Mouse (Mus musculus): Measurements from ENCODE around the gene 1700001F09Rik. TPM values are rescaled to one million over a fixed set of nuclear protein-coding genes. Genes with fewer than 3 reads are reported as not detected.
"Not testable (repeated sequence)": the region's sequence is repeated elsewhere in the genome, so short reads cannot be mapped to it uniquely, and the experiment has no call there.

The 1700001F09Rik gene
- polyA plus RNA-seq (2016; fragmentation: Nextera tagmentation; extraction: Ambion mirVana), result not detected in 2 replicates

DNA sequence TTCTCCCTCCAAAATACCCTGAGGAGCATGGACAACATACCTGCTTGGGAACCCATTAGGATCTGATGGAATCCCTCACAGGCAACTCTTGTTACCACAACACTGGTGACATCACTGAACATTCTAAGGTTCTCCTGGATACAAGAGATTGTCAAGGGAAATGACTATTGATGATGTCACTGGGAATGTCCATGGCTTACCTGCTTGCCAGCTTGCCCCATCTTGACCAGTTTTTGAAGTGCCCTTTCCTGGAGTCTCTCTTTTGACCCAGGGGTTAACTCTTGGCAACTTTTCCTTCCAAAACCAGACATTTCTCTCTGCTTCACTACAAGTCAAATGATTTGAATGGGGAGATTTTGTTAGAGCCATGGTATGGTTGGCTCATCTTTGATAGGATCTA is at the start of gene 1700001F09Rik:
Gene 1700001F09Rik (minus strand): TSS at position 101 of the 400 bp plus-strand sequence.
- H3K36me3 ChIP-seq (replicated peaks); H3K9me3 ChIP-seq; H3K4me3 ChIP-seq; H3K27ac ChIP-seq; H3K4me1 ChIP-seq; DNase-seq (ENCODE audit: extremely low spot score, low spot score); H3K27me3 ChIP-seq (ENCODE audit: poor library complexity, severe bottlenecking): not testable (repeated sequence)

DNA sequence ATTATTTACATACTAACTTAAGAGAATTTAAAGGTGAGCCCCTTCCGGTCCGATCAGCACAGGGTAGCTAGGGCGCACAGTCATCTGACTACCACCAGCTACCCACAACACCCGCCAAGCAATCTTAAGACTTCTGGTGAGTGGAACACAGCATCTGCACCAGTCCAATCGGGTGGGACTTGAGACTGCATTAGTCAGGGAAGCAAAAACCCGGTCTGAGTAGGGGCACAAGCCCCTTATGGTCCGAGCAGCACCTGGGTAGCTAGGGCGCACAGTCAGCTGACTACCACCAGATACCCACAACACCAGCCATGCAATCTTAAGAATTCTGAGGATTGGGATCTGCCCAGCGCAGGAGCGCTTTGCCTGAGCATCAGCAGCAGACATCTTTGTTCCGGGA is 14.1 kb upstream of the 1700001F09Rik start:
- H3K9me3 ChIP-seq; H3K27ac ChIP-seq; H3K4me3 ChIP-seq; DNase-seq (ENCODE audit: extremely low spot score, low spot score); H3K4me1 ChIP-seq; H3K27me3 ChIP-seq (ENCODE audit: poor library complexity, severe bottlenecking); H3K36me3 ChIP-seq (replicated peaks): not testable (repeated sequence)
- 89% methylated on average over 11 of the region's 11 CpGs for WGBS

DNA sequence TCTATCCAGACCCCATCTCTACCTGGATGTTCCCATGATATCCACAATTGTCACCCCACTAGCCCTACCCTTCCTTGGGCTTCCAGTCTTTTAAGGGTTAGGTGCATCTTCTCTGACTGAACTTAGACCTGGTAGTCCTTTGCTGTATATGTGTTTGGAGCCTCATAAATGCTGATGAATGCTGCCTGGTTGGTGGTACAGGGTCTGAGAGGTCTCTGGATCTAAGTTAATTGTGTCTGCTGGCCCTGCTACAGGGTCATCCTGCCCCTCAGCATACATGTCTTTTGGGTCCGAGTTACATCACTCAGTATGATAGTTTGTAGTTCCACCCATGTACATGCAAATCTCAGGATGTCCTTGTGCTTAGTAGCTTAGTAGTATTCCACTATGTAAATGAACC is 11.6 kb upstream of the 1700001F09Rik start:
- H3K27me3 ChIP-seq (ENCODE audit: poor library complexity, severe bottlenecking); H3K36me3 ChIP-seq (replicated peaks); DNase-seq (ENCODE audit: extremely low spot score, low spot score); H3K4me3 ChIP-seq; H3K27ac ChIP-seq; H3K9me3 ChIP-seq; H3K4me1 ChIP-seq: not testable (repeated sequence)
- WGBS, result 79% methylated on average over 1 of the region's 1 CpGs

DNA sequence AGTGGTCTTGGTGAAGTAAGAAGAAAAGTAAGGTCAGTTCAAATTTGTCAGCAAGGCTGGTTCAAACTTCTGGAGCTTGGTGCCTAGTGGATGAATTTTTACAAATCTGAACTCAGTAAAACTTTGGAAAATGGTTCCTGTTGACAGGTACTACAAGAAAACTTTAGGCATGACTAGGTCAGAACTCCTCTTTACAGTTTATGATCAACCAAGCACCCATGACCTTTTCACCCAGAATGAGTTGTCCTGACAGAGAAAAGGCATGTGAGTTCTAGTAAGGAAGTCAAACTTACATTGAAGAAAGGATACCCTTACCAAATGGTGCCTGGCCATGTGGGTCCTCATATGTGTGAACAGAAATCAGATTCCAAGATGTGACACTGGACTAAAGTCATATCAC is 9.9 kb upstream of the 1700001F09Rik start:
- H3K9me3 ChIP-seq; DNase-seq (ENCODE audit: extremely low spot score, low spot score); H3K36me3 ChIP-seq (replicated peaks); H3K4me1 ChIP-seq; H3K4me3 ChIP-seq; H3K27me3 ChIP-seq (ENCODE audit: poor library complexity, severe bottlenecking); H3K27ac ChIP-seq: not testable (repeated sequence)

DNA sequence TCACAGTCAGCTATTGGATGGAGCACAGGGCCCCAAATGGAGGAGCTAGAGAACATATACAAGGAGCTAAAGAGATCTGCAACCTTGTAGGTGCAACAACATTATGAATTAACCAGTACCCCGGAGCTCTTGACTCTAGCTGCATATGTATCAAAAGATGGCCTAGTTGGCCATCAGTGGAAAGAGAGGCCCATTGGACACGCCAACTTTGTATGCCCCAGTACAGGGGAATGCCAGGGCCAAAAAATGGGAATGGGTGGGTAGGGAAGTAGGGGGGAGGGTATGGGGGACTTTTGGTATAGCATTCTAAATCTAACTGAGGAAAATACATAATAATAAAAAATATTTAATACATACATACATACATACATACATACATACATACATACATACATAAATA is 5.3 kb upstream of the 1700001F09Rik start:
- not testable (repeated sequence) for H3K27me3 ChIP-seq (ENCODE audit: poor library complexity, severe bottlenecking); H3K4me3 ChIP-seq; DNase-seq (ENCODE audit: extremely low spot score, low spot score); H3K36me3 ChIP-seq (replicated peaks); H3K27ac ChIP-seq; H3K4me1 ChIP-seq; H3K9me3 ChIP-seq
- 97% methylated on average over 2 of the region's 2 CpGs for WGBS

DNA sequence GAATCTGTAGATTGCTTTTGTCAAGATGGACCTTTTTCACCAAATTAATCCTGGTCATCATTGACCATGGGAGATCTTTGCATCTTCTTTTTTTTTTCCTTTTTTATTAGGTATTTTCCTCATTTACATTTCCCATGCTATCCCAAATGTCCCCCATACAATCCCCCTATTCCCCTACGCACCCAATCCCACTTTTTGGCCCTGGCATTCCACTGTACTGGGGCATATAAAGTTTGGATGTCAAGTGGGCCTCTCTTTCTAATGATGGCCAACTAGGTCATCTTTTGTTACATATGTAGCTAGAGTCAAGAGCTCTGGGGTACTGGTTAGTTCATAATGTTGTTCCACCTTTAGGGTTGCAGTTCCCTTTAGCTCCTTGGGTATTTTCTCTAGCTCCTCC is 10.0 kb downstream of the 1700001F09Rik start:
- H3K9me3 ChIP-seq; H3K4me1 ChIP-seq; H3K27me3 ChIP-seq (ENCODE audit: poor library complexity, severe bottlenecking); H3K36me3 ChIP-seq (replicated peaks); H3K4me3 ChIP-seq; DNase-seq (ENCODE audit: extremely low spot score, low spot score); H3K27ac ChIP-seq: not testable (repeated sequence)
- WGBS, result 82% methylated on average over 1 of the region's 1 CpGs

DNA sequence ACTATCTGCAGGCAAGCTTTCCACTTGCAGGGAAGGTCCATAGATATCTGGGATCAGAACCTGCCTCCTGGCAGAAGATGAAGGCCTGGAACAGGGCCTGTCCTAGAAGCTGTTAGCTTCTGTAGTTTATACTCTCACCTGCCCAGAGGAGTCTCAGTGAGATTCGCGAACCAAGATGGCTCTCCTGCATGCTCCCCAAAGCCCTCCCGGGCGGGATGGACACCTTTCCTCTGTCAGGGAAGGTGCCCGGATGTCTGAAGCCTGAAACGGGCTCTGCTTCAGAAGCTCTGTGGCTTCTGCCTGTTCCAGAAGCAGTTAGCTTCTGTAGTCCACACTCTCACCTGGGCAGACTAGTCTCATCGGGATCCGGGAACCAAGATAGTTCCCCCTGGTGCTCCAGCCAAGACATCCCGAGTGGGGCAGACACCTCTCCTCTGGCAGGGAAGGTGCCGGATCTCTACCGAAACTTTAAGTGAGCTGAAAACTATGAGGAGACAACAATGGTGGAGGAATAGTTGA is 16.2 kb downstream of the 1700001F09Rik start:
- not testable (repeated sequence) for H3K9me3 ChIP-seq; H3K27ac ChIP-seq; H3K36me3 ChIP-seq (replicated peaks); H3K4me1 ChIP-seq; H3K4me3 ChIP-seq; DNase-seq (ENCODE audit: extremely low spot score, low spot score); H3K27me3 ChIP-seq (ENCODE audit: poor library complexity, severe bottlenecking)
- 90% methylated on average over 11 of the region's 11 CpGs for WGBS

DNA sequence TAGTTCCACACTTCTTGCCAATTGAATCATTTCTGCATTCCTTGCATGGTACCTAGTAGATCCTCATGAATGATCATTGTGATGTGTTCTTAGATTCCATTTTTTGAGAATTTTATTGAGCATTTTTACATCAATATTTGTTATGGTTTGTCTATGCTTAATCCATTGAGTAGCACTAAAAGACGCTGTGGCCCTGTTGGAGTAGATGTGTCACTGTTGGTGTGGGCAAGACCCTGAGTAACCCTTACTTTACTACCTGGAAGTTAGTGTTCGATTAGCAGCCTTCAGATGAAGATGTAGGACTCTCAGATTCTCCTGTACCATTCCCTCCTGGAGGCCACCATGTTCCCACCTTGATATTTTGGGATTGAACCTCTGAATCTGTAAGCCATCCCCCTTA is 19.0 kb downstream of the 1700001F09Rik start:
- not testable (repeated sequence) for H3K27ac ChIP-seq; H3K9me3 ChIP-seq; H3K27me3 ChIP-seq (ENCODE audit: poor library complexity, severe bottlenecking); DNase-seq (ENCODE audit: extremely low spot score, low spot score); H3K36me3 ChIP-seq (replicated peaks); H3K4me1 ChIP-seq; H3K4me3 ChIP-seq
- WGBS, result 74% methylated on average over 2 of the region's 2 CpGs

DNA sequence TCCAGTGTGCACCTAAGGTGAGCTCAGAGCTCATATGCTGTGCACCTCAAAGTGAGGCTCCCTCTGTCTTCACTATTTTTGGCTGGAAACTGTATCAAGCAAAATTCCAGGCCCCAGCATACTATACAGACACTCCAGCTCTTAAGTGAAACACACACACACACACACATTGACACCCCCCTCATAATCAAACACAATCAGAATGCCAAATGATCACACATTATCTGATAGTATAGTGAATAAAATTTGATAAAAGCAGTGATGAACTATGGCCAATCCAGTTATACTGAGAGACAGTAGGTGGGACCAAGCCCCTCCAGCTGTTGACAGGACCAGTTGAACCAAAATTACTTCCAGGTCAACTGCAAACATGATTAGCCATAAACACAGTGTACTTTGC is 28.1 kb downstream of the 1700001F09Rik start:
- not testable (repeated sequence) for H3K27ac ChIP-seq; DNase-seq (ENCODE audit: extremely low spot score, low spot score); H3K4me1 ChIP-seq; H3K36me3 ChIP-seq (replicated peaks); H3K27me3 ChIP-seq (ENCODE audit: poor library complexity, severe bottlenecking); H3K9me3 ChIP-seq; H3K4me3 ChIP-seq

DNA sequence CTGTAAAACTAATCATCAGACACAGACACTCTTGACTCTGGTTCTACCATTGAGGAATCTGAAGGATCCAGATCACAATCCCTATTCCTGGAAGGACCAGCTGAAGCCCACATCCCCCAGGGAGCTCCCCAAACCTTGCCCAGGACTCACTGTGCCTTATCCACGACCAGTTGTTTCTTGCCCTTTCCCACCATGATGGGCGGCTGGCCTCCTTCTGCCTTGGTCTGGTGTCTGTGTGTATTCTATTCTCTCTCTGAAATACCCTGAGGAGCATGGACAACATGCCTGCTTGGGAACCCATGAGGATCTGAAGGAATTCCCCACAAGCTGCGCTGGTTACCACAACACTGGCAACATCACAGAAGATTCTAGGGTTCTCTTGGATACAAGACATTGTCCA is 54.1 kb downstream of the 1700001F09Rik start, which contains the start of gene Gm8127:
Gene Gm8127 (minus strand): TSS at position 330 of the 400 bp plus-strand sequence.
- not testable (repeated sequence) for H3K4me3 ChIP-seq

More for the DNA sequence above, 54.1 kb downstream of the 1700001F09Rik start, which contains the start of gene Gm8127:
- WGBS, result 80% methylated on average over 3 of the region's 3 CpGs
- DNase-seq (ENCODE audit: extremely low spot score, low spot score); H3K27ac ChIP-seq; H3K27me3 ChIP-seq (ENCODE audit: poor library complexity, severe bottlenecking); H3K36me3 ChIP-seq (replicated peaks); H3K9me3 ChIP-seq; H3K4me1 ChIP-seq: not testable (repeated sequence)

Other genes starting within 250 kb of the 1700001F09Rik start
- not detected in 2 replicates for gene Gm8104, start 247.2 kb downstream of the 1700001F09Rik start, polyA plus RNA-seq (2016; fragmentation: Nextera tagmentation; extraction: Ambion mirVana)
- gene Gm7233, start 167.9 kb downstream of the 1700001F09Rik start, polyA plus RNA-seq (2016; fragmentation: Nextera tagmentation; extraction: Ambion mirVana), result not detected in 2 replicates
- gene Gm8122, start 112.5 kb downstream of the 1700001F09Rik start, polyA plus RNA-seq (2016; fragmentation: Nextera tagmentation; extraction: Ambion mirVana), result not detected in 2 replicates
- not detected in 2 replicates for gene Gm8126, start 89.2 kb downstream of the 1700001F09Rik start, polyA plus RNA-seq (2016; fragmentation: Nextera tagmentation; extraction: Ambion mirVana)
- not detected in 2 replicates for gene Gm9732, start 72.8 kb downstream of the 1700001F09Rik start, polyA plus RNA-seq (2016; fragmentation: Nextera tagmentation; extraction: Ambion mirVana)
- not detected in 2 replicates for gene Gm8127, start 54.0 kb downstream of the 1700001F09Rik start, polyA plus RNA-seq (2016; fragmentation: Nextera tagmentation; extraction: Ambion mirVana)
- gene Gm8138, start 68.5 kb upstream of the 1700001F09Rik start, polyA plus RNA-seq (2016; fragmentation: Nextera tagmentation; extraction: Ambion mirVana), result not detected in 2 replicates
- not detected in 2 replicates for gene Gm5799, start 195.8 kb upstream of the 1700001F09Rik start, polyA plus RNA-seq (2016; fragmentation: Nextera tagmentation; extraction: Ambion mirVana)
- not detected in 2 replicates for gene Gm17654, start 231.3 kb upstream of the 1700001F09Rik start, polyA plus RNA-seq (2016; fragmentation: Nextera tagmentation; extraction: Ambion mirVana)

All from forebrain, embryonic 10.5 days (tissue).